Mouse (Mus musculus): ENCODE results near the gene Tmem39a. TPM values are rescaled to one million over a fixed set of nuclear protein-coding genes. Genes with fewer than 3 reads are reported as not detected.

Gene Tmem39a
- polyA plus RNA-seq, 1 experiment: 38.3 TPM

DNA sequence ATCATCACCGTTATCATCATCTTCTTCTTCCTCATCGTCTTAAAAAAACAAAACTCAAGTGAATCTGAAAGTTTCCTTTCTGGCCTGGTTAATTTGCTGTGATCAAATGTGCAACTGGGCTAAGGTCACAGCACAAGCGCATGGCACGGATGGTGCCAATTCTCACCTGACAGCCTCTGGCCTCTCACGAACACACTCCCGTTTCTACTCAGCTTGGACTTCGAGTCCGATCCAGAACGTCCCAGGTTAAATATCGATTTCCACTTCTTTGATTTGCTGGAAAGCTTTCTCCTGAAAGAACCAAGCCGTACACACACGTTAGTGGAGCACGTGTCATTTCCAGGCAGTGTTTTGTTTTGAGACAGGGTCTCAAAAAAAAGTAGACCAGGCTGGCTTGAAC is 59.5 kb downstream of the Tmem39a start:
- no peak for TF ChIP-seq CTCF (IDR thresholded peaks at IDR 0.05; ENCODE audit: extremely low read depth, insufficient read depth, insufficient read length, insufficient replicate concordance)
- TF ChIP-seq POLR2A (IDR thresholded peaks at IDR 0.05; ENCODE audit: low read depth, low read length): no peak
- Histone ChIP-seq H3K36me3 (ENCODE audit: control insufficient read depth, insufficient read depth, low read length) (no peaks in the 10 kb centered on the region), H3K27ac (ENCODE audit: insufficient read depth, low read length) (no peak overlapping the region), H3K4me3 (ENCODE audit: extremely low read depth, insufficient read depth, insufficient read length) (no peak overlapping the region), H3K4me1 (ENCODE audit: control insufficient read depth, insufficient read depth, insufficient read length) (no peaks in the 10 kb centered on the region), H3K27me3 (ENCODE audit: control insufficient read depth, insufficient read depth, low read length) (no peaks in the 10 kb centered on the region)
- 92% methylated on average over 13 of the region's 13 CpGs for WGBS
- no peak for DNase-seq (ENCODE audit: low read depth in 1 of 2, low spot score in 2 of 2)

DNA sequence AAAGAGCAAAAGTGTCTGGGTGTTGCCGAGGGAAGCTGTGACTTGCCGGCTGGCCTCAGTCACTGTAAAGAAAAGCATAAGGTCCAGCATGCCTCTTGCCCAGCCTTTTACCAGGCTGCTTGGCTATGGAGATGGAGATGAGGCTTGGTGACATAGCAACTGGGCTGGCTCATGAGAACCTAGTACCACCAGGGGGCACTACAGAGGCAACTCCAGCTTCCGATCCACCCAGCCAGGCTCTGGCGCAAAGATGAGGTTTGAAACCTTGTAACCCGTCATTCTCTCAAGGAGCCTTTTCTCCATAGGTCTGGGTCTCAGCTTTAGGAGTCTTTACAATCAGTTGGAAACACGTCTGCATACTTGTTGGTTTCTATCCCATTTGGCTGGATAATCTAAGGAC is 60.6 kb downstream of the Tmem39a start:
- no peaks in the 10 kb centered on the region for H3K27me3 ChIP-seq (ENCODE audit: control insufficient read depth, insufficient read depth, low read length)
- WGBS: 34% methylated on average over 6 of the region's 6 CpGs
- H3K36me3 ChIP-seq (ENCODE audit: control insufficient read depth, insufficient read depth, low read length): no peaks in the 10 kb centered on the region
- no peak overlapping the region for H3K4me3 ChIP-seq (ENCODE audit: extremely low read depth, insufficient read depth, insufficient read length)
- H3K27ac ChIP-seq (ENCODE audit: insufficient read depth, low read length): no peak overlapping the region
- no peaks in the 10 kb centered on the region for H3K4me1 ChIP-seq (ENCODE audit: control insufficient read depth, insufficient read depth, insufficient read length)
- DNase-seq (ENCODE audit: low read depth in 1 of 2, low spot score in 2 of 2): peak; percentile 32 to 53
- TF ChIP-seq POLR2A (IDR thresholded peaks at IDR 0.05; ENCODE audit: low read depth, low read length) (no peak), CTCF (IDR thresholded peaks at IDR 0.05; ENCODE audit: extremely low read depth, insufficient read depth, insufficient read length, insufficient replicate concordance) (peak; percentile 71; the same call in 1 of the 2 replicates)

DNA sequence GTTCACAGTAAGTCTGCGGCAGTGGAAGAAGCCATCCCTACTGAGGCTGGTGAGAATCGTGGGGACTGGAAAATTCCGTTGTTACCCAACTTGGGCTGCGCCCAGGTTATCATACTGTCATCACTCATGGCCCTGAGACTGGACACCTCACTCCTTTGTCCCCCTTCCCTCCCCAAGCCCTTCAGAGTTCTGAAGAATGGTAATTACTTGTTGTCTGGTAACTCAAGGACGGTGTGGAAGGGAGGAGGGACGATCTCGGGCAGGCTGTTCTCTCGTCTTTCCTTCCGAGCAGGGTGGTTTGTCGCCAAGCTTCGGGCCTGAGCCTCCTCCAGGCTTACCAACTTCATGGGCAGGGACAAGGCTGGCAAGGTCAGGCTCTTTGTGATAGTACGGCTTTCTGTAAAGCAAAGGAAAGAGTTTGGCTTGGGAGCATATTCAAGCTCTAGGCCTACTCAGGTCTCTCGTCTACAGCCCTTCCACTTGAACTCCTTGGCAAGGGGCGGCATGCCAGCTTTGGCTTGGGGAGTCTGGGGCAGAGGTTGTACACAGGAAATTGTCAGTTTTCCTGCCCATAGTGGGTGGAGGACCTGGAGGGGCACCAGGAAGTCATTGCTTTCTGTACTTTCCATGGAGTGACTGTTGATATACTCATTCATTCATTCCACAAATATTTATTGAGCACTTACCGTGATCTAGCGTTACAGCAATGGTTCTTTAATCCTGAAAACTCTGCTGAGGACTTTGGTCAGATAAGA is 62.4 kb downstream of the Tmem39a start:
- whole genome bisulfite sequencing: 93% methylated on average over 16 of the region's 16 CpGs
- Histone ChIP-seq H3K27ac (ENCODE audit: insufficient read depth, low read length) (no peak overlapping the region), H3K4me1 (ENCODE audit: control insufficient read depth, insufficient read depth, insufficient read length) (no peaks in the 10 kb centered on the region), H3K27me3 (ENCODE audit: control insufficient read depth, insufficient read depth, low read length) (no peaks in the 10 kb centered on the region), H3K4me3 (ENCODE audit: extremely low read depth, insufficient read depth, insufficient read length) (no peak overlapping the region), H3K36me3 (ENCODE audit: control insufficient read depth, insufficient read depth, low read length) (no peaks in the 10 kb centered on the region)
- DNase-seq (ENCODE audit: low read depth in 1 of 2, low spot score in 2 of 2): no peak
- TF ChIP-seq POLR2A (IDR thresholded peaks at IDR 0.05; ENCODE audit: low read depth, low read length) (no peak), CTCF (IDR thresholded peaks at IDR 0.05; ENCODE audit: extremely low read depth, insufficient read depth, insufficient read length, insufficient replicate concordance) (no peak)

DNA sequence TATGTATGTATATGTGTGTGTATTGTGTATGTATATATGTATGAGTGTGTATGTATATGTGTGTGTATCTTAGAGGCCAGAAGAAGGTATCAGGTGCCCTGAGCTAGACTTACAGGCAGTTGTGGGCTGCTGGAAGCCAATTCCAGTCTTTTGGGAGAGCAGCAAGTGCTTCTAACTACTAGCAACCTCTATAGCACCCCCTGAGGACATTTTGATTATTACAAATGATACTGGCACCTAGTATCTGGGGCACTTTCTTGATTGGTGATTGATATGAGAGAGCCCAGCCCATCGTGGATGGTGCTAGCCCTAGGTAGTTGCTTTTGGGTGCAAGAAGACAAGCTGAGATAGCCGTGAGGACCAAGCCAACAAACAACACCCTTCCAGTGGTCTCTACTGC is 63.8 kb downstream of the Tmem39a start:
- 83% methylated on average over 2 of the region's 2 CpGs for WGBS
- no peak for TF ChIP-seq POLR2A (IDR thresholded peaks at IDR 0.05; ENCODE audit: low read depth, low read length)
- TF ChIP-seq CTCF (IDR thresholded peaks at IDR 0.05; ENCODE audit: extremely low read depth, insufficient read depth, insufficient read length, insufficient replicate concordance): no peak
- Histone ChIP-seq H3K36me3 (ENCODE audit: control insufficient read depth, insufficient read depth, low read length) (no peaks in the 10 kb centered on the region), H3K4me1 (ENCODE audit: control insufficient read depth, insufficient read depth, insufficient read length) (no peaks in the 10 kb centered on the region), H3K27ac (ENCODE audit: insufficient read depth, low read length) (no peak overlapping the region), H3K27me3 (ENCODE audit: control insufficient read depth, insufficient read depth, low read length) (no peaks in the 10 kb centered on the region), H3K4me3 (ENCODE audit: extremely low read depth, insufficient read depth, insufficient read length) (no peak overlapping the region)
- no peak for DNase-seq (ENCODE audit: low read depth in 1 of 2, low spot score in 2 of 2)

DNA sequence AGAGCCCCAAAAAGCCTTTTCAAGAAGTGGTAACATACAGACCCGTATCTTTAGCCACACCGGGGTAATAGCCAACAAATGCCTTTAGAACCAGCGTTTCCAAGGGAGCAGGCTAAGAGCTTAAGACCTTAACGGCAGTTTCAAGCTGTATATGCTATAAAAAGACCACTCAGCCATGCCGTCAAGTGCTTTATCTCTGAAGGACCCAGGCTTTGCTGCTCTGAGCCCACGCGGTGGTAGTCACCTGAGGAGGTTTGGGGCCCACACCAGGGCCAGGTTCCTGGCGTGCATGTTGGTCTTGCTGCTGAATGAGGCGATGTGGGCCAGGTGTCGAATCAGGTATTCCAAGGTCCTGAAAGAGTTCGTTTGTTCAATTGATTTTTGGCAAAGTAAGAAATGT is 65.8 kb downstream of the Tmem39a start:
- Histone ChIP-seq H3K27ac (ENCODE audit: insufficient read depth, low read length) (no peak overlapping the region), H3K4me3 (ENCODE audit: extremely low read depth, insufficient read depth, insufficient read length) (no peak overlapping the region), H3K36me3 (ENCODE audit: control insufficient read depth, insufficient read depth, low read length) (no peaks in the 10 kb centered on the region), H3K27me3 (ENCODE audit: control insufficient read depth, insufficient read depth, low read length) (no peaks in the 10 kb centered on the region), H3K4me1 (ENCODE audit: control insufficient read depth, insufficient read depth, insufficient read length) (no peaks in the 10 kb centered on the region)
- DNase-seq (ENCODE audit: low read depth in 1 of 2, low spot score in 2 of 2): no peak
- TF ChIP-seq CTCF (IDR thresholded peaks at IDR 0.05; ENCODE audit: extremely low read depth, insufficient read depth, insufficient read length, insufficient replicate concordance) (no peak), POLR2A (IDR thresholded peaks at IDR 0.05; ENCODE audit: low read depth, low read length) (no peak)
- whole genome bisulfite sequencing: 91% methylated on average over 11 of the region's 11 CpGs

DNA sequence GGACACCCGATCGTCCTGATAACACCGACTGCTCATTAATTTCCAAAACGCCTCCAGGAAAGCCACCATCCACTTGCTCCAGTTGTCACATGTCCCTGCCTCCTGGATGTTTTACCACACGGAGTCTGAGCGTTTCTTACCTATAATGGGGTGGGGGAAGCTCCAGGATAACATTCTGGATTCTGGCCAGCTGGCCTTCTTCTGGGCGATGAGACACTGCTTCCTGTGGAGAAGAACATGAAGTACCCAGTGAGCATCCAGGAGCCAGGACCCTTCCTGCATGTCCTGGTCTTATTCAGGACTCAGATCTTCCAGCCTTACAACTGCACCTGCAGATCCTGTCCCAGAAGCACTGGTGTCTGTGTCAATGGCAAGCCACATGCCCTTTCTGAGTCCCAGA is 66.9 kb downstream of the Tmem39a start:
- 91% methylated on average over 7 of the region's 7 CpGs for WGBS
- DNase-seq (ENCODE audit: low read depth in 1 of 2, low spot score in 2 of 2): no peak
- no peak overlapping the region for H3K4me3 ChIP-seq (ENCODE audit: extremely low read depth, insufficient read depth, insufficient read length)
- no peaks in the 10 kb centered on the region for H3K27me3 ChIP-seq (ENCODE audit: control insufficient read depth, insufficient read depth, low read length)
- H3K4me1 ChIP-seq (ENCODE audit: control insufficient read depth, insufficient read depth, insufficient read length): no peaks in the 10 kb centered on the region
- no peak for TF ChIP-seq POLR2A (IDR thresholded peaks at IDR 0.05; ENCODE audit: low read depth, low read length)
- TF ChIP-seq CTCF (IDR thresholded peaks at IDR 0.05; ENCODE audit: extremely low read depth, insufficient read depth, insufficient read length, insufficient replicate concordance): no peak
- no peak overlapping the region for H3K27ac ChIP-seq (ENCODE audit: insufficient read depth, low read length)
- H3K36me3 ChIP-seq (ENCODE audit: control insufficient read depth, insufficient read depth, low read length): no peaks in the 10 kb centered on the region

DNA sequence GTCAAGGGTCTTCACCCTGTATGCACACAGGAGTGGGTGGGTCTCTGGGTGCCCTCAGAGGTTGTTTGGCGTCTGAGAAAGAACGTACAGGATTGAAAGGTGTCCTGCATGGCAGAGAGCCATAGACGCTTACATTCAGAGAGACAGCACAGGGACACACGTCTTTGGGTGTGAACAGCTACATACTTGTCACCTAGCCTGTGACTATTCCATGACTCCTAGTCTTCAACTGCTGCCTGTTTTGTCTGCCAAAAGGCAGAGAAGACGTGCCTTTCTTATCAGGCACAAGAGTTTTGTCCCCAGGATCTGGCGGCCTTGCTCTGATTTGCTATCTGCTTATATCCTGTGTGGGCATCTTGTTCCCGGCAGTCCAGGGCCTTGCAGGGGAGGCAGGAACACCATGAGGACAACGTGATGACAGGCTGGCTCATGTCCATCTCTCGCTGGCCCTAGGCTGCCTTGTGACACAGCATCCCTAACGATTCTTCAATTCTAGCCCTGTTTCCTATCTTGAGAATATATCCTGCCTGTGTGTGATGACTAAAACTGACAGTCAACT is 67.4 kb downstream of the Tmem39a start:
- H3K4me1 ChIP-seq (ENCODE audit: control insufficient read depth, insufficient read depth, insufficient read length): no peaks in the 10 kb centered on the region
- WGBS: 84% methylated on average over 10 of the region's 10 CpGs
- H3K27ac ChIP-seq (ENCODE audit: insufficient read depth, low read length): no peak overlapping the region
- TF ChIP-seq CTCF (IDR thresholded peaks at IDR 0.05; ENCODE audit: extremely low read depth, insufficient read depth, insufficient read length, insufficient replicate concordance) (no peak), POLR2A (IDR thresholded peaks at IDR 0.05; ENCODE audit: low read depth, low read length) (no peak)
- H3K27me3 ChIP-seq (ENCODE audit: control insufficient read depth, insufficient read depth, low read length): no peaks in the 10 kb centered on the region
- no peak overlapping the region for H3K4me3 ChIP-seq (ENCODE audit: extremely low read depth, insufficient read depth, insufficient read length)
- no peaks in the 10 kb centered on the region for H3K36me3 ChIP-seq (ENCODE audit: control insufficient read depth, insufficient read depth, low read length)
- DNase-seq (ENCODE audit: low read depth in 1 of 2, low spot score in 2 of 2): no peak
